Mouse (Mus musculus): ENCODE measurements around the gene Gna13. TPM values are rescaled to one million over a fixed set of nuclear protein-coding genes. Genes with fewer than 3 reads are reported as not detected.
A peak's percentile ranks its signal among the peaks of the same experiment; 100 is the strongest.

Gna13 gene
- polyA plus RNA-seq, 1 experiment from 2014 or later, result 24.2 TPM

GRCm38 (mm10) chr11:109441119-109441518, 78.5 kb downstream of the Gna13 start:
- 0 out of 2 replicates have a peak, but pooled peaks cover 4% of the 10 kb centered on the region for H3K4me1 ChIP-seq (replicated peaks; ENCODE audit: control insufficient read depth, insufficient read depth, low read length)

GRCm38 (mm10) chr11:109442166-109442730, 79.6 kb downstream of the Gna13 start:
- no peaks in the 10 kb centered on the region for H3K27me3 ChIP-seq (ENCODE audit: control insufficient read depth, insufficient read depth, low read length)
- 64% methylated on average over 5 of the region's 5 CpGs for WGBS
- ATAC-seq (replicated peaks; ENCODE audit: low FRiP score) (no peak), DNase-seq (ENCODE audit: low spot score) (no peak)
- H3K9me3 ChIP-seq (ENCODE audit: control insufficient read depth, low read length), result no peaks in the 10 kb centered on the region
- no peaks in the 10 kb centered on the region; the same call in 1 of the 2 replicates for H3K36me3 ChIP-seq (ENCODE audit: control insufficient read depth, insufficient read depth, low read length)
- no peak overlapping the region for H3K9ac ChIP-seq (ENCODE audit: low read length)
- H3K4me2 ChIP-seq (ENCODE audit: low read depth, low read length, severe bottlenecking), result no peak overlapping the region
- no peak overlapping the region for H3K27ac ChIP-seq (ENCODE audit: low read depth, low read length)
- no peak overlapping the region for H3K4me3 ChIP-seq (ENCODE audit: low read depth, low read length)
- H3K4me1 ChIP-seq (replicated peaks; ENCODE audit: control insufficient read depth, insufficient read depth, low read length), result 0 out of 2 replicates have a peak, but pooled peaks cover 4% of the 10 kb centered on the region

More at GRCm38 (mm10) chr11:109441119-109441518, 78.5 kb downstream of the Gna13 start:
- Histone ChIP-seq H3K9ac (ENCODE audit: low read length) (no peak overlapping the region), H3K27me3 (ENCODE audit: control insufficient read depth, insufficient read depth, low read length) (no peaks in the 10 kb centered on the region), H3K4me3 (ENCODE audit: low read depth, low read length) (no peak overlapping the region), H3K36me3 (ENCODE audit: control insufficient read depth, insufficient read depth, low read length) (no peaks in the 10 kb centered on the region; the same call in 1 of the 2 replicates), H3K9me3 (ENCODE audit: control insufficient read depth, low read length) (no peaks in the 10 kb centered on the region), H3K4me2 (ENCODE audit: low read depth, low read length, severe bottlenecking) (no peak overlapping the region), H3K27ac (ENCODE audit: low read depth, low read length) (no peak overlapping the region)
- WGBS, result 55% methylated on average over 3 of the region's 3 CpGs
- peak; percentile 55 for DNase-seq (ENCODE audit: low spot score)
- no peak for ATAC-seq (replicated peaks; ENCODE audit: low FRiP score)

- no peak for ATAC-seq (replicated peaks; ENCODE audit: low FRiP score)
- H3K36me3 ChIP-seq (ENCODE audit: control insufficient read depth, insufficient read depth, low read length), result no peaks in the 10 kb centered on the region
- no peak for DNase-seq (ENCODE audit: low spot score)
- WGBS, result 91% methylated on average over 8 of the region's 8 CpGs
- no peak overlapping the region for H3K4me3 ChIP-seq (ENCODE audit: low read depth, low read length)
- H3K9me3 ChIP-seq (ENCODE audit: control insufficient read depth, low read length), result no peaks in the 10 kb centered on the region
- H3K27ac ChIP-seq (ENCODE audit: low read depth, low read length), result no peak overlapping the region
- H3K4me1 ChIP-seq (replicated peaks; ENCODE audit: control insufficient read depth, insufficient read depth, low read length), result 0 out of 2 replicates have a peak, but pooled peaks cover 4% of the 10 kb centered on the region
- H3K27me3 ChIP-seq (ENCODE audit: control insufficient read depth, insufficient read depth, low read length), result no peaks in the 10 kb centered on the region
- no peak overlapping the region for H3K9ac ChIP-seq (ENCODE audit: low read length)
- no peak overlapping the region for H3K4me2 ChIP-seq (ENCODE audit: low read depth, low read length, severe bottlenecking)
Measured at GRCm38 (mm10) chr11:109443468-109444263, 81.0 kb downstream of the Gna13 start.

GRCm38 (mm10) chr11:109444600-109444999, 82.0 kb downstream of the Gna13 start:
- Histone ChIP-seq H3K9ac (ENCODE audit: low read length) (no peak overlapping the region), H3K9me3 (ENCODE audit: control insufficient read depth, low read length) (no peaks in the 10 kb centered on the region), H3K27ac (ENCODE audit: low read depth, low read length) (no peak overlapping the region), H3K27me3 (ENCODE audit: control insufficient read depth, insufficient read depth, low read length) (no peaks in the 10 kb centered on the region), H3K4me2 (ENCODE audit: low read depth, low read length, severe bottlenecking) (no peak overlapping the region), H3K36me3 (ENCODE audit: control insufficient read depth, insufficient read depth, low read length) (no peaks in the 10 kb centered on the region), H3K4me1 (replicated peaks; ENCODE audit: control insufficient read depth, insufficient read depth, low read length) (0 out of 2 replicates have a peak, but pooled peaks cover 4% of the 10 kb centered on the region), H3K4me3 (ENCODE audit: low read depth, low read length) (no peak overlapping the region)
- DNase-seq (ENCODE audit: low spot score) (peak; percentile 66), ATAC-seq (replicated peaks; ENCODE audit: low FRiP score) (0 out of 2 replicates have a peak, but pooled peaks have one; percentile 34)
- WGBS, result 49% methylated on average over 7 of the region's 7 CpGs

- H3K9me3 ChIP-seq (ENCODE audit: control insufficient read depth, low read length), result no peaks in the 10 kb centered on the region
- 60% methylated on average over 13 of the region's 13 CpGs for WGBS
- DNase-seq (ENCODE audit: low spot score) (peak; percentile 61), ATAC-seq (replicated peaks; ENCODE audit: low FRiP score) (peak; percentile 61; the same call in 1 of the 2 replicates)
- H3K4me2 ChIP-seq (ENCODE audit: low read depth, low read length, severe bottlenecking), result no peak overlapping the region
- H3K27me3 ChIP-seq (ENCODE audit: control insufficient read depth, insufficient read depth, low read length), result no peaks in the 10 kb centered on the region
- no peak overlapping the region for H3K9ac ChIP-seq (ENCODE audit: low read length)
- no peak overlapping the region for H3K27ac ChIP-seq (ENCODE audit: low read depth, low read length)
- no peaks in the 10 kb centered on the region for H3K36me3 ChIP-seq (ENCODE audit: control insufficient read depth, insufficient read depth, low read length)
- H3K4me1 ChIP-seq (replicated peaks; ENCODE audit: control insufficient read depth, insufficient read depth, low read length), result no peaks in the 10 kb centered on the region
- no peak overlapping the region for H3K4me3 ChIP-seq (ENCODE audit: low read depth, low read length)
Measured at GRCm38 (mm10) chr11:109445438-109446035, 82.9 kb downstream of the Gna13 start.

Other genes starting within 250 kb of the Gna13 start
- not detected in 2 replicates for gene E030025P04Rik, start 218.5 kb upstream of the Gna13 start, polyA plus RNA-seq (2014; fragmentation: Nextera tagmentation; extraction: Ambion mirVana)
- 1.4 and 1.6 TPM in 2 replicates for gene Rgs9, start 64.7 kb upstream of the Gna13 start, polyA plus RNA-seq (2014; fragmentation: Nextera tagmentation; extraction: Ambion mirVana)
- not detected in 2 replicates for gene 9930022D16Rik, start 51.1 kb downstream of the Gna13 start, polyA plus RNA-seq (2014; fragmentation: Nextera tagmentation; extraction: Ambion mirVana)
- gene Amz2, start 63.1 kb downstream of the Gna13 start, polyA plus RNA-seq (2014; fragmentation: Nextera tagmentation; extraction: Ambion mirVana), result 46.6 and 48.2 TPM in 2 replicates
- 2.7 and 3.2 TPM in 2 replicates for gene Arsg, start 110.5 kb downstream of the Gna13 start, polyA plus RNA-seq (2014; fragmentation: Nextera tagmentation; extraction: Ambion mirVana)
- 4.8 and 6.0 TPM in 2 replicates for gene Slc16a6, start 110.8 kb downstream of the Gna13 start, polyA plus RNA-seq (2014; fragmentation: Nextera tagmentation; extraction: Ambion mirVana)
- gene Wipi1, start 249.1 kb downstream of the Gna13 start, polyA plus RNA-seq (2014; fragmentation: Nextera tagmentation; extraction: Ambion mirVana), result 11.1 and 14.7 TPM in 2 replicates